Mouse (Mus musculus): ENCODE data around the gene Fam131c. TPM values are rescaled to one million over a fixed set of nuclear protein-coding genes. Genes with fewer than 3 reads are reported as not detected.
A peak's percentile ranks its signal among the peaks of the same experiment; 100 is the strongest.

Fam131c gene
- polyA plus RNA-seq, 2 experiments, result 0.03 to 0.09 TPM

GRCm38 (mm10) chr4:141425484-141426479 lies 57.8 kb downstream of the Fam131c start:
- H3K27me3 ChIP-seq (ENCODE audit: control insufficient read depth, insufficient read depth, low read length), result peaks cover 4% of the 10 kb centered on the region
- peak; percentile 15; the same call in 1 of the 2 replicates for ATAC-seq (ENCODE audit: insufficient read depth)
- no peaks in the 10 kb centered on the region for H3K9me3 ChIP-seq (ENCODE audit: control insufficient read depth, low read length)
- H3K4me1 ChIP-seq (replicated peaks; ENCODE audit: control insufficient read depth in 2 of 2, insufficient read depth in 2 of 2, low read length in 1 of 2), result no peaks in the 10 kb centered on the region
- no peak overlapping the region for H3K9ac ChIP-seq (replicated peaks)
- 6% methylated on average over 36 of the region's 36 CpGs for WGBS (ENCODE audit: insufficient replicate concordance)
- H3K27ac ChIP-seq, result no peak overlapping the region
- H3K4me2 ChIP-seq (ENCODE audit: low read depth), result peak overlapping the region; percentile 44
- no peak for TF ChIP-seq EP300 (IDR thresholded peaks at IDR 0.05; ENCODE audit: low read depth)
- TF ChIP-seq CTCF (IDR thresholded peaks at IDR 0.05; ENCODE audit: low read depth), result no peak
- DNase-seq (ENCODE audit: low read depth in 3 of 3, low spot score in 3 of 3), result no peak
- H3K36me3 ChIP-seq (replicated peaks; ENCODE audit: control insufficient read depth, insufficient read depth, low read depth), result no peaks in the 10 kb centered on the region
- H3K4me3 ChIP-seq (ENCODE audit: insufficient read depth in 1 of 2, low read depth in 2 of 2, low read length in 2 of 2), result 0 out of 4 replicates have a peak overlapping the region, but pooled peaks of 1 of the 2 experiments have one; percentile 6

GRCm38 (mm10) chr4:141426796-141427745 lies 59.1 kb downstream of the Fam131c start:
- Histone ChIP-seq H3K27ac (no peak overlapping the region), H3K4me3 (ENCODE audit: insufficient read depth in 1 of 2, low read depth in 2 of 2, low read length in 2 of 2) (no peak overlapping the region), H3K9ac (replicated peaks) (no peak overlapping the region), H3K9me3 (ENCODE audit: control insufficient read depth, low read length) (no peaks in the 10 kb centered on the region), H3K36me3 (replicated peaks; ENCODE audit: control insufficient read depth, insufficient read depth, low read depth) (no peaks in the 10 kb centered on the region), H3K27me3 (ENCODE audit: control insufficient read depth, insufficient read depth, low read length) (peaks cover 4% of the 10 kb centered on the region), H3K4me2 (ENCODE audit: low read depth) (no peak overlapping the region), H3K4me1 (replicated peaks; ENCODE audit: control insufficient read depth in 2 of 2, insufficient read depth in 2 of 2, low read length in 1 of 2) (no peaks in the 10 kb centered on the region)
- DNase-seq (ENCODE audit: low read depth in 3 of 3, low spot score in 3 of 3) (no peak), ATAC-seq (ENCODE audit: insufficient read depth) (no peak)
- no peak for TF ChIP-seq CTCF (IDR thresholded peaks at IDR 0.05; ENCODE audit: low read depth)
- TF ChIP-seq EP300 (IDR thresholded peaks at IDR 0.05; ENCODE audit: low read depth), result no peak
- WGBS (ENCODE audit: insufficient replicate concordance), result 57% methylated on average over 10 of the region's 10 CpGs

DNA sequence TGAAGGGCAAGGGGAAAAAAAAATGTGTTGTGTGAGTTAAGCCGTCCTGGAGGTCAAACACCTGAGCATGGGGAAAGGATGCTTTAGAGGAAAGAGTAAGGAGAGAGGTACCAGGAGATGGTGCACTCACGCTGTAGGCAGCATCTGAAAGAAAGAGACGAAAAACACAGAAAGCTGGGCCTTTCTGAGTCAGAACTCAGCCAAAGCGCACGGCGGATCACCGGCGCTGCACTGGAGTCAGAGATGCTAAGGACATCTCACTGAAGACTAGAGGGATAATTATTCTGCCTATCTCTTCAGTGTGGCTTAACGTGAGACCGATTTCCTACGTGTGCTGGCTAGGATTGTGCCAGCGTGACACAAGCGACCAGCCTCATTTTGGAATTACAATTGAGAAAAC lies 59.9 kb downstream of the Fam131c start:
- no peak overlapping the region for H3K4me2 ChIP-seq (ENCODE audit: low read depth)
- TF ChIP-seq EP300 (IDR thresholded peaks at IDR 0.05; ENCODE audit: low read depth) (no peak), CTCF (IDR thresholded peaks at IDR 0.05; ENCODE audit: low read depth) (no peak)
- no peaks in the 10 kb centered on the region for H3K36me3 ChIP-seq (replicated peaks; ENCODE audit: control insufficient read depth, insufficient read depth, low read depth)
- H3K4me1 ChIP-seq (replicated peaks; ENCODE audit: control insufficient read depth in 2 of 2, insufficient read depth in 2 of 2, low read length in 1 of 2), result no peaks in the 10 kb centered on the region
- WGBS (ENCODE audit: insufficient replicate concordance), result 67% methylated on average over 13 of the region's 13 CpGs
- H3K9ac ChIP-seq (replicated peaks), result no peak overlapping the region
- no peak overlapping the region for H3K27ac ChIP-seq
- no peaks in the 10 kb centered on the region for H3K9me3 ChIP-seq (ENCODE audit: control insufficient read depth, low read length)
- DNase-seq (ENCODE audit: low read depth in 3 of 3, low spot score in 3 of 3) (no peak), ATAC-seq (ENCODE audit: insufficient read depth) (no peak)
- no peak overlapping the region for H3K4me3 ChIP-seq (ENCODE audit: insufficient read depth in 1 of 2, low read depth in 2 of 2, low read length in 2 of 2)
- H3K27me3 ChIP-seq (ENCODE audit: control insufficient read depth, insufficient read depth, low read length), result peaks cover 4% of the 10 kb centered on the region

GRCm38 (mm10) chr4:141429381-141429780 lies 61.4 kb downstream of the Fam131c start:
- ATAC-seq (ENCODE audit: insufficient read depth) (no peak), DNase-seq (ENCODE audit: low read depth in 3 of 3, low spot score in 3 of 3) (no peak)
- H3K4me1 ChIP-seq (replicated peaks; ENCODE audit: control insufficient read depth in 2 of 2, insufficient read depth in 2 of 2, low read length in 1 of 2), result no peaks in the 10 kb centered on the region
- H3K27ac ChIP-seq, result no peak overlapping the region
- WGBS (ENCODE audit: insufficient replicate concordance), result 56% methylated on average over 6 of the region's 6 CpGs
- no peak overlapping the region for H3K4me2 ChIP-seq (ENCODE audit: low read depth)
- peaks cover 4% of the 10 kb centered on the region for H3K27me3 ChIP-seq (ENCODE audit: control insufficient read depth, insufficient read depth, low read length)
- H3K9me3 ChIP-seq (ENCODE audit: control insufficient read depth, low read length), result no peaks in the 10 kb centered on the region
- H3K9ac ChIP-seq (replicated peaks), result no peak overlapping the region
- no peak overlapping the region for H3K4me3 ChIP-seq (ENCODE audit: insufficient read depth in 1 of 2, low read depth in 2 of 2, low read length in 2 of 2)
- TF ChIP-seq CTCF (IDR thresholded peaks at IDR 0.05; ENCODE audit: low read depth) (no peak), EP300 (IDR thresholded peaks at IDR 0.05; ENCODE audit: low read depth) (no peak)
- no peaks in the 10 kb centered on the region for H3K36me3 ChIP-seq (replicated peaks; ENCODE audit: control insufficient read depth, insufficient read depth, low read depth)
